Mouse (Mus musculus) layer of hippocampus, adult 11-12 months (tissue): Measurements from ENCODE around the gene Mpp2.

Experiments
- DNase-seq: peaks from one replicate; pipeline ENCODE4 v3.0.0; 2022; ENCODE audit warnings: low spot score

Gene Mpp2

DNA sequence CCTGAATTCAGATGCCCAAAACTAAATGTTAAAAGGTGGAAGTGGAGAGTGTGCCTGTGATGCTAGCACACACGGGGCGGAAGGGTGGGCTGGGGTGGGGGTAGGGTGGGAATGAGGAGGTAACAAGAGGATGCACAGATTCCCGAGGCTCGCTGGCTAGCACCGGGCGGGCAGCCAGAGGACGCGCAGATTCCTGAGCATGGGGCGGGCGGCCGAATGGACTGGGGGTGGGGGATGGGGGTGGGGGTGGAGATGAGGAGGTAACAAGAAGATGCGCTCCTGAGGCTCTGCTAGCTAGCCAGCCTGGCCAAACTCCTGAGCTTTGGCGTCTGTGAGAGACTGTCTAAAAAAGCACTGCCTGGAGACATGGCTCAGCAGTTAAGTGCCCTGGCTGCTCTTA lies 17.9 kb downstream of the Mpp2 start:
- no peak for DNase-seq

GRCm38 (mm10) chr11:102069633-102070032 lies 18.7 kb downstream of the Mpp2 start:
- no peak for DNase-seq

DNA sequence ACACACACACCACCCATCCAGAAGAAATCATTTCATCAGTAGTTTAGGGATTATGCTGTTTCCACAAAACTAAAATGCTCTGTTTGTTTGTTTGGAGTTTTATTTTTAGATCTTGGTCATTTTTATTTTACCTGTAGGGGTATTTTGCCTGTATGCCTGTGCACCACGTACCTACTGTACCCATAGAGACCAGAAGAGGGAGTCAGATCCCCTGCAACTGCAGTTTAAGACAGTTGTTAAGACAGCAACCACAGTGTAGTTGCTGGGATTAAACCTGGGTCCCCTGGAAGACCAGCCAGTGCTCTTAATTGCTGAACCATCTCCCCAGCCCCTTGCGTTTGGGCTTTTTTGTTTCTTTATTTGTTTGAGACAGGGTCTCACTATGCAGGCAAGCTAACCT lies 19.3 kb downstream of the Mpp2 start:
- no peak for DNase-seq

DNA sequence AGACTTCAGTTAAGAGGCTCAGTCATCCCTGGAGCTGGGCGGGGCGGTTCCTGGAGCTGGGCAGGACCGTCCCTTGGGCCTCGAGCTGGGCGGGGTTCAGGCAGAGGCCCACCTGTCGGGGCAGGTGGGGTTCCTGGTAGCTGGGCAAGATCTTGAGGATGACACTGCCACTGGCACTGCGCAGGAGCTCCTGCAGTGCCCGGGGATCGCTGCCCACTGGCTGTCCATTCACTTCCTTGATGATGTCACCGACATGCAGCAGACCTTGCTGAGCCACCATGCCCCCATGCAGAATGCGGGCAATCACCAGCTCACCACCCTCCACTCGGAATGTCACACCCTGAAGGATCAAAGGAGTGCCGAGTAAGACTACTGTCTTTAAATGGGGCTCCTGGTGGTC lies 25.2 kb downstream of the Mpp2 start:
- no peak for DNase-seq

- no peak for DNase-seq
Measured at GRCm38 (mm10) chr11:102061941-102062473, 26.3 kb downstream of the Mpp2 start.

DNA sequence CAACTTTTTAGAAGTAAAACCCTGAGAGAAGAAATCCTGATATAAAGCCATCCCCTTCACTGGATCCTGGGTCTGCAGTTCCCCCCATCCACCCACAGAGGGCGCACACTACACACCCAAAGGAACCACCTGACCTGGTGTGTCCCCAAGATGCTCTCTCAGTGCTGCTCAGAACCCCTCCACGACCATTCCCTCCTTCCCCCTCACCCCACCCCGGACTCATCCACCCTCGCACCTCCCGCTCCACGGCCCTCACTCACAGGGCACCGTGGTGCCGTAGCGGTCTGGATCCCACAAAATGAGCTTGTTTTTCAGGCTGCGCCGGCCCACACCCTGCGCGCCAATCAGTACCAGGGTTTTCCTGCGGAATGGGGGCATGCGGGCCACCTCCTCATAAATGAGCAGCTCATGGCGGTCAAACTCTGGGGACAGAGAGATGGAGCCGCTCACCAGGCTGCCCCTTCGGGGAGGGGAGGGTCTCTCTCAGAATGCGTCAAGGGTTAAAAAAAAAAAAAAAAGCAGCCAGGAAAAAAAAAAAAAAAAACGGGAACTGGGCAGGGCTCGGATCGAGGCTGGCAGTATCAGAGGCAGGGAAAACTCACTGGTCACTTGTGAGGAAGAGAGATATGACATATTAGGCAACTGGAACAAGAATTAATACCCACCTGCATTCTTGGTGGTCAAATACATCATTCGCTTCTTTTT lies 26.9 kb downstream of the Mpp2 start:
- peak; percentile 86 for DNase-seq

DNA sequence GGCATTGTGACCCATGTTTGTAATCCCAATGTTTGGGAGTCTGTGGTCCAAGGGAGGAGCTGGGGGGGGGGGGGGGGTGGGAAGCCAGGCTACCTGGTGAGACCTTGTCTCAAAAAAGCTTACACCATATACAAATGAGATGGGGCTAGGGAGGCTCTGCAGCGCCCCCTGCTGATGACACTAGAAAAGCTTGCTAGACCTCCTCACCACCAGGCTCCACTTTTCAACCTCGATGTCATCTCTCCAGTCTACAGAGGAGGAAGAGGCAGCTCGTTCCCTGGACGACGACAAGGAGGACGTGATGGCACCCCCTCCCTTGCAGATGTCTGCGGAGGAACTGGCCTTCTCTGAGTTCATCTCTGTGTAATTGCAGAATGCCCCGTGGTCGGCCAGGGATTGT lies 34.5 kb downstream of the Mpp2 start:
- peak; percentile 54 for DNase-seq

GRCm38 (mm10) chr11:102053183-102053582 lies 35.1 kb downstream of the Mpp2 start:
- no peak for DNase-seq

DNA sequence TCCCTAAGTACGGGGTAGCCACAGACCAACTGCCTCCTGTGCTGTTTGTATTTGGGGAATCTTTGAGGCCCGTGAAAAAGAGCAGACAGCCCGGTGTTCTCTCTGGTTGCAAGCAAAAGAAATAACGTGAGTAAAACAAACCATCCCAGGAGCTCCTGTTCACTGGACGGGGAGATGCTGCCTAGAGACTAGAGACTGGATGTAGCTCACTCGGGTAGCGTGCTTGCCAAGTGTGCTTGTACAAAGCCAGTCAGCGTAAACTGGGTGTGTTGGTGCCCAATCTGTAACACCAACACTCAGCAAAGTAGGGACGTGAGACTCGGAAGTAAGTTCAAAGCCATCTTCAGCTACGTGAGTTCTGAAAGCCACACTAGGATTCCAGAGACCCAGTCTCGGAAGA lies 35.6 kb downstream of the Mpp2 start:
- no peak for DNase-seq

DNA sequence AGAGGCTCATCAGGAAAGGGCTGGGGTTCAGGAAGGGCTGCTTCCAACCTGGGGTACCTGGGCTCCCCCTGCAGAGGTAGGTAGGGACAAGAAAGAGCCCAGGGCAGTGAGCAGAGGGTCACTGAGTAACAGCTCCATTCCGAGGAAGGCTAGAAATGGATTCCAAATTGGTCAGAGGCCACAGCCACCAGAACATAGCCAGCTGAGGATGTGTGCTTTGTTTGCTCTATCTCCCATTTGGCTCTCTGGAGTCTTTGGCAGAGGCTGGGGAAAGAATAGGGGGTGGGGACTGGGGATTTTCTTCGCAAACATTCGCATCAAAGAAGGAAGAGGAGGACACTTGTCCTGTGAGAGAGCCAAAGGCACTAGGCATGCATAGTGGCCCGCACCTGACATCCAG lies 36.4 kb downstream of the Mpp2 start:
- no peak for DNase-seq

GRCm38 (mm10) chr11:102051541-102051940 lies 36.8 kb downstream of the Mpp2 start:
- no peak for DNase-seq

GRCm38 (mm10) chr11:102049875-102050482 lies 38.3 kb downstream of the Mpp2 start:
- DNase-seq: no peak

DNA sequence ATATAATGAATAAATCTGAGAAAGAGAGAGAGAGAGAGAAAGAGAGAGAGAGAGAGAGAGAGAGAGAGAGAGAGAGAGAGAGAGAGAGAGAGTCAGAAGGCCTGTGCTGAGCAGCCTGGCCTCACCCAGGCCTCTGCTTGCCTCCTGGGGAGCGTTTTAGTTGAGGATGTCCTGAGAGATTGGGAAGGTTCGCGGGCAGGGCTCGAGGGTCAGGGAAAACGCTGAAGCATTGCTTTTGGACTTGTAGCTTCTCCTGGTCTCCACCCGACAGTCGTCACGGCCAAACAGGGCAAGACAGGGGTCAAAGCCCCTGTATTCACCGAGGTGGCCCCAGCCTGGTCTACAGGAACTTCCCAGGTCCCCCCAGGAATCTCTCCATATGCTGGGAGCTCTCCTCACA lies 41.7 kb downstream of the Mpp2 start:
- no peak for DNase-seq

DNA sequence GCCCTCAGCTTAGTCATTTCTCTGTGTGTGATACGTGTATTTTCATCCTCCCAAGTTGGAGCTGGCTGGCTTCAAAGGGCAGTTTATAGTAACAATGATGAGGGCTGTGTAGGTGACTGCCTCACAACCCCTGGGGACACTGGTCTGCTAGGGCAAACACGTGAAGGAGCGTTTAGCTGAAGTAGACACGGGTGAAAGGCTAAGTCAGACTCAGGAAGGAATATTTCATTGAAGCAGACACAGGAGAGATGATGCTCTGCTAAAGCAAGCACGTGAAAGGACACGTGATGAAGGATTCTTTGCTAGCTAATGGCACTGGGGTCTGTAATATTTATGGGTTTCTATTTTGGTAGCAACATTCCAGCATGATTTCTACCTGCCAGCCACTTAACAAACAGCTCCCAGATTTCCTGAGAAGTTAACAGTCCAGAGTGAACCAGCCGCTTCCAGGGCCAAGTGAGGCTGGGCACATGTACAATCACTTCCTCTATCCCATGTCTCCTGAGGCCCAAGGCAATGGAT lies 43.6 kb downstream of the Mpp2 start:
- no peak for DNase-seq

DNA sequence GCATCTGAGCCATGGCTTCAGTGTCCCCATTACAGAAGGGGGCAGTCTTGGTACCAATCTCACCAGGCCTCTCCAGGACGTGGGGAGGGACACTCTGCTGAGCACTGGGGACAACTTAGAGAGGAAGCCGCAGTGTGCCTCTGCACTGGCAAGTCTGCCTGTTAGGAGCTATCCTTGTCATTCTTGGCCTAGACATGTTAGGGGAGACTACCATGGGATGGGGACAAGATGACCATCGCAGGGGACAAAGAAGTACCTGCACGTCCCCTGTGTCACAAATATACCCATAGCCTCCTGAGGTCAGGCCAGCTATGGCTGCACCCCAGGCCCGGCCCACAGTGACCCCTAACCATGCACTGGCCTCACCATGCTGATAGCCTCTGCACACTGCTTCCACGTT lies 44.9 kb downstream of the Mpp2 start:
- DNase-seq: no peak

GRCm38 (mm10) chr11:102042971-102043370 lies 45.3 kb downstream of the Mpp2 start:
- no peak for DNase-seq

GRCm38 (mm10) chr11:102041350-102041949 lies 46.9 kb downstream of the Mpp2 start, which contains the start of gene Cd300lg:
Gene Cd300lg (plus strand): TSS chr11:102041509.
- no peak for DNase-seq

DNA sequence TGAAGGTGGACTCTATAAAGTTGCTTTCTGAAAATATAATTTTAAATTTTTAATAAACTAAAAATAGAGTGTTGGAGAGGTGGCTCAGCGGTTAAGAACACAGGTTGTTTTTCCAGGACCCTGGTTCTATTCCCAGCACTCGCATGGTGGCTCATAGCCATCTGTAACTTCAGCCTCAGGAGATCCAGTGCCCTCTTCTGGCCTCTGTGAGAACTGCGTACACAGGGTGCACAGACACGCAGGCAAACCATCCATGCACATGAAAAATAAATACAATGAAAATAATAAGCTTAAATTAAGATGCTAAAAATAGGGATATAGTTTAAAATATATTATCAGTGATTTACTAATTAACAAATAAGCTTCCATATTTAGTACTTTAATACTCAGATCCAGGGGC lies 47.7 kb downstream of the Mpp2 start:
- no peak for DNase-seq

DNA sequence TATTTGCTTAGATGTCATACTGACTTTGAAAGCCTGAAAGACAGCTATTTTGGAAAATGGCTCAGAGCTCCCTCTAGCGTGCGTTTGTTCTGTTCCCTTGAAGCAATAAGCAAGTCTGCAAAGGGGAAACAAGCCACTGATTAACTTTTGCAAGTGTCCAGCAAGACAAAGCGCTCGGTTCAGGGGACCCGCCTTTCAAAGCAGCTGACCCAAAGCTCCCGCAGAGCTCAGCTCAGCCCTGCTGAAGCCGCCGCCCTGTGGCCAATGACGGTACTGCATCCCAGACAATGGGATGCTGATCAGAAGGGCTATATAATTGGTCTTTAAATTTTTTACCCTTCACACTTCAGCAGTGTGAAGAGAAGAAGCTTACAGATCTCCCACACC lies 48.2 kb downstream of the Mpp2 start:
- peak; percentile 84 for DNase-seq

- no peak for DNase-seq
Measured at GRCm38 (mm10) chr11:102039487-102040137, 48.7 kb downstream of the Mpp2 start.

- no peak for DNase-seq
Measured at GRCm38 (mm10) chr11:102037789-102038188, 50.5 kb downstream of the Mpp2 start.

- no peak for DNase-seq
Measured at GRCm38 (mm10) chr11:102036336-102036735, 52.0 kb downstream of the Mpp2 start.
